Mouse (Mus musculus) lung, postnatal 36 days (tissue): ENCODE results near the gene Pgm1.

Experiments used
- DNase-seq: peaks from one replicate; pipeline ENCODE4 v3.0.0; 2022; ENCODE audit warnings: mixed read lengths

Gene Pgm1

DNA sequence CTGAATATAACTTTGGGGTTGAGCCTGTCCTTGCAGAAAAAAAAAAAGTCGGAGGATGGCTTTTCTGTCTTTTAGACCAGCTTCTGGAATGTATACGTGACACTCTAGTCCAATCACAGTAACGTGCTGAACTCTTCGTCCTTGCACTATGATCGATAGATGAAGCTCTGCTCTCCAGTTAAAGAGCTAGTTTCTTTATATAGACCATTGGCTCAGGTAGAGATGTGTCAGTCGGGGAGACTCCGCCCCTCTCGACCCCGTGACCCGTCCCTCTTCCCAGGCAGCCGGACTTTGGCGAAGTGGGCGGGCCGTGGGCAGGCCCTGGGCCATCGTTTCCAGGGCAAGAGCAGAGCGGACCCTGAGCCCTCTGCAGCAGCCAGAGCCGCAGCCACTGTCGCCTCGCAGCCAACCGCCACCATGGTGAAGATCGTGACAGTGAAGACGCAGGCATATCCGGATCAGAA, at the start of gene Pgm1:
Pgm1 (plus strand) TSS at position 266 of the 464 bp plus-strand sequence.
- DNase-seq = peak; percentile 94

DNA sequence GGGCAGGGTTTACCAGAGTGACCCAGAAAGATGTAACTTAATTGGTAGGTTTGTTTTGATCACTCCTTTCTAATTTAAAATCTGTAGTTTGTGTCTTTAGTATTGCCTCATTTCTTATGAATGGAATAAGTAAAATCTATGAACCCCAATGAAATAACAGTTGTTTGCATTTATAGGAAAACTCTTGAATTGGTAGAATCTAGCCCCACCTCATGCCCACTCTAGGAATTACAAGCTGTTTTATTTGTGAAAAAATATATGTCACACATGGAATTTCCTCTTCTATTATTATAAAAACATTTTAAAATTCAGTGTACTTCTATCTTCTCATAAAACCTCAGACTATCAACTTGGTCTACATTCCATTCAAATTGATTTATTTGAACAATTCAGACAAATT, 47.3 kb upstream of the Pgm1 start:
- peak; percentile 58 for DNase-seq

DNA sequence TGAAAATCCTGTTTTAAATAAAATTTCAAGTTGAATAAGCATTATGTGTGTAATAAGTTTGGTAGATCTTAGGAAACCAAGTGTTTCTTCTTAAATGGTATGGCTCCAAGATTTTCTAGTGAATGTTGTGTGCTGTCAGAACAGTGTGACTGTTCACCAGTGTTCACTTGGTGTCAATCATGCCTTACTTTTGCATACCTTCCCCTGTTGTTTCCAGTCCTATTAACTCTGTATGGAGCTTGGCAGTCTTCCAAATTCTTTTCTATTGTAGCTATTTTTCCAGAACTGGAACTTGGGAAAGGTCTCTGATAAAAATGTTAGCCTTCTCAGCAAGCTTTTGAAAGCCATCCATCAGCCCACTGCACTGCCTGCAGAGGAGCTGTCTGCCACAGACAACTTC, 46.8 kb upstream of the Pgm1 start:
- no peak for DNase-seq

DNA sequence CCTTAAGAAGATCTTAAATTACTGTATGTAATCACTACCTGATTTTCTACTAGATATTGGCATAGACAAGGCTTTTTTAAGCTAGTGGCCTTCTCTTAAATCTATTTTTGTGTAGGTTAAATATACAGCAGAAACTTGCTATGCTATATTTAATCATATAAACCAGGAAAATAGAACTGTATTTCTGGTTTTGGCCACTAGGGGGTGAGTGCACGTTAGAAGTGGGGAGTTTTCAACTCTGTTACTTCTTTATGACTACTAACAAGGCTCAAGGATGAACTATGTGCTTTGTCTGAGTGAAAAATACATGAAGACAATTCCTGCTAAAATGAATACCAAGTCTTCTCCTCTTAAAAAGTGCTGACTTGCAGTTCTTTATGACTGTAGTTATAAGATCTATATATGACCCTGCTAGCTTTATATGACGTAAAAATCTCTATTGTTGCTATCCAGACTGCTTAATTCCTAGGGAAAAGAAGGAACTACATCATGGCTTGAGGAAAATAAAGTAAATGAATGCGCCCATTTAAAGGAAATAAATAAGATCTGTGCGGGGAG, 15.2 kb upstream of the Pgm1 start:
- DNase-seq = peak; percentile 52

DNA sequence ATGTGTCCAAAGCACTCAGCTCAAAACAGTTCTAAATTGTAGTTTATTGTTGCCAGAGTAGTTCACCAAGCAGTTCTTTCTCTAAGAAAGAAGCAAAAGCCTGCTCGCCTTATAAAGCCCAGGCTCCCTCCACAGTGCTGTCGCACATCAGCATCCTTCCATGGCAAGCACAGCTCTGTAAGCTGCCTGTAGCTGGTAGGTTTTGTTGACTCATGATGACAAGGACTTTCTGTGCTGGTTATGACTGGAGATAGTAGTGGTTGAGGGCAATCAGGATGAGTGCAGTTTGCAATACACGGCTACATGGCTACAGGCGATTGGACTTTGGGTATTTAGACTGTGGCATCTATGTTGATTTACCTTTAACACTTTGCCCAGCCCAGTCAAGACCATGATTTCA, 2.8 kb upstream of the Pgm1 start:
- DNase-seq = no peak

GRCm38 (mm10) chr4:99928521-99928920, 693 bp upstream of the Pgm1 start:
- no peak for DNase-seq

DNA sequence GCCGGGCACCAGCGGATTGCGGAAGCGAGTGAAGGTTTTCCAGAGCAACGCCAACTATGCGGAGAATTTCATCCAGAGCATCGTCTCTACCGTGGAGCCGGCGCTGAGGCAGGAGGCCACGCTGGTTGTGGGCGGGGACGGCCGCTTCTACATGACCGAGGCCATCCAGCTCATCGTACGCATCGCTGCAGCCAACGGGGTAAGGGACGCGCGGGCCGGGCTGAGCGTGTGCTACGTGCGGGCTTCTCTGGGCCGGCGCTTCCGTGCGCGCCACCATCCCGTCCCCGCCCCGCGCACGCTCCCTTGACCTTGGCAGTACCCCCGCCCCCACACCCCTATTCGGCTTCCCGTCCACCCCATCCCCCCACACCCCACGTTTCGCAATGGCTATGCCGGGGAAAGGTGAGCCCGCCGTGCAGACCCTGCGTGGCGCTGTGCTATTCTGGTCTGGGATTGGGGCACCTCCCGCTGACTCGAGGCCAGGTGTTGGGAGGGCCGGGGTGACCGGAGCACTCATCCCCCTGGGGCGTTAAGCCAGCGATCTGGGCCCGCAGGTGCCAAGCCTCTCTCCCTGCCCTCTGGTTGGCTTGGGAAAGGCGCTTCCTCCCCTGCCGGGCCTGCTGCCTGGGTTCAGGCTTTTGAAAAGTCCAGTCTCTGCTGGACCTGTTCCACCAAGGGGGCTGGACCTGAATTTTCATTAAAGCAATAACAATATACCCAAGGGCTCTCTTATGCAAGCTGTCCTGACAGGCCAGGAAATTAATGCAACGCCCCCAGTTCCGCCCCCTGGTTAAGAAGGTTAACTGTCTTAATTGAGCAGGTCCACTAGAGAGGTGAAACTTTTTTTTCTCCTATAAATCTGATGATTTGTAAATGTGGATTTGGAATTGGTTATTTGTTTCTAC, 651 bp downstream of the Pgm1 start, which contains the start of gene Itgb3bp:
Itgb3bp (minus strand) TSS at position 201 of the 905 bp plus-strand sequence.
- peak; percentile 74 for DNase-seq

- peak; percentile 72 for DNase-seq
Observed at GRCm38 (mm10) chr4:99930518-99931239, 1.5 kb downstream of the Pgm1 start.

DNA sequence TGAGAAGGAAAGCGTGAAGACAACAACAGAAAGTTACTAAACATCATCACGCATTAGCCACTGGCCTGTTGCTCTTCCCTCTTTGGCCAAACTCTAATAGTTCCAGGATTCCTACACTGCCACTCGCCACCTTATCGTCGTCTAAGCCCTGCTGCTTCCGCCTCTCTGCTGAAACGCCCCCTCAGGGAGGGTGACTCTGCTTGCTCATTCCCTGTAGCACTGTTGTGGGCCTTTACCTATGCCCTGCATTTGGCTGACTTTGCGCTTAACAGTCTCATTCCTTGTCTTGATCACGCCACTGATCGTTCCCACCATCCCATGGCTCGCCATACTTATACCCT, 2.0 kb downstream of the Pgm1 start:
- DNase-seq = no peak

DNA sequence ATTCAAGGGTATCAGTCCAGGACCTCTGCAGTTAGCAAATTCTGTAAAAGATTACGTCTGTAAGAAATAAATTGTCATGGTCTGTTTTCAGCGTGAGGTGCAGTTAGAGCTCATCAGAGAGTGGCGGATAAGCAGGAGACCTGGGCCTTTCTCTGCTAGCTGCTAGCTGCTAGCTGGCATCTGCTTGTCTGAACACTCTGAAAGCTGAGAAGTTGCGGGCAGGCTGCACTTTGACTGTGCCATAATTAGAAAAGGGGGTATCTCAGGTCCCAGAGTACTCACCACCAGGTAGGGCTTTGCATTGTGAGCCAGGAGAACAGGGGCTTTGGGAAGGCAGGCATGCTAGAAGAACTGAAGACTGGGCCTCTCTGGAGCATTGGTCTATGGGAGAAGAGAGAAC, 2.6 kb downstream of the Pgm1 start:
- DNase-seq = no peak

GRCm38 (mm10) chr4:99934859-99935258, 5.6 kb downstream of the Pgm1 start:
- DNase-seq = peak; percentile 53

DNA sequence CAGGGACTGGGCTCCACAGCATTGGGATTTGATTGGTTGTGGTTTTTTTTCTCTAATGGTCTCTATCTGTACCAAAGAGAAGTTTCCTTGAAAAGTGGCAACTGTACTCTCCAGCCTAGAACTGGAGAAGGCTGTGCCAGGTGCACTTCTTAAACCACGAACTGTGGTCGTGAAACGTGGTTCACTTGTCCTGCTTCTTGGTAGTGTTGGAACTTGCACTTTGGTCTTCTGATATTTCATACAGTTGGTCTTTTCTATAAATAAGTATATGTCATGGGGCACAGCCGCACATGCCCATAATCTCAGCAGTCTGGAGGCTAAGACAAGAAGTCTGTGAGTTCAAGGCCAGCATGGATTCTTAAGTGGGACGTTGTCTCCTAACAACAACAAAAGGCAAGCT, 7.1 kb downstream of the Pgm1 start:
- DNase-seq = no peak

DNA sequence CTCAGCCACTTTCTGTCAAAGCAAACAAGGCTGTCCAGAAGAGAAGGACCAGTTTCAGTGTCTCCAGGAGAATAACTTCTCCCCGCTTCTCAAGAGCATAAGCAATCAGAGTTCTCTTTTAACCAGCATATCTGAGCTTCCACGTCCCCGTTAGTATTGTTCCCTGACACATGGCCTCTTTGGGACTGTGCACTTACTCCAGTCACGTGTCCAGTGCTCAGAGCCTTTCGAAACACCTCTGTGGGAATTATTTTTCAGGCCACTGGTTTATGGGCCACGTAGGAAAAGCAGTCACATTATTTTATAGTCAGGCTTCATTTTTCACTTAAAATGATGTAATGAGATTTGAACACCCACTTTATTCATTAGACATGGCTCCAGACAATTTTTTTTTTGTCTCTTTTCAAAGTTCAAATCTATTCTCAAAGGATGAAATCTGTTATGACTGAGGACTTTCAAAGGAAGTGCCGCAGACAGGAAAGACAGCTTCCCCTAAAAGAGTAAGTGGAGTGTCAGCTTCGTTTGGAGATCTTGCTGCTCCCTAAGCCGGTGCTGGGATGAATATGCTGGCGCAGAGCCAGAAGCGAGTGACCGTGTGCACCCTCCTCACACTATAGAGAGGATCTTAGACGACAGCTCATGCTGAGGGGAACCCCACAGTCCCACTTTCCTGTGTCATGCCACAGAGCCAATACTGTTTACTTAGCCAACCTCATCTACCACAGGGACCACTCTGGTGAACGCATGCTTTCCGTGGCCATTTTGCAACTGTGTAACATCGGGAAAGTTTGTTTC, 10.7 kb downstream of the Pgm1 start:
- peak; percentile 69 for DNase-seq

- peak; percentile 81 for DNase-seq
Observed at GRCm38 (mm10) chr4:99941655-99942414, 12.6 kb downstream of the Pgm1 start.

DNA sequence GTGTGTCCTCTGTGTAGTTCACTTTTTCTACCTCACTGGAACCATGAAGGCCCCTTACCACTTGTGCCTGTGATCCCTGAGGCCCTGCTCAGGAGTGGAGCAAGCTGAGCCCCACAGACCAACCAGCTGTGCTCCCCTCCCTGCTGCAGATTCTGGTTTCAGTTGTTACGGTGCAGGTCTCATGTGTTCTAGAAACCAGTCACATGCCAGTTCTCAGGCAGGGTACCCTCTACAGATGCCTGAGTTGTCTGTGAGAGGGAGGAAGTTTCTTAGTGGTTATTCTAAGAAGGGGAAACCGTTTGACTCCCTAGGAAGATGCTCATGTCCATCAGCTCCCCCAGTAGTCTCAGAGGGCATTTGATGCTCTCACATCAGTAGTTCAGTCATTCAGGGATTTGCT, 15.4 kb downstream of the Pgm1 start:
- DNase-seq = no peak

DNA sequence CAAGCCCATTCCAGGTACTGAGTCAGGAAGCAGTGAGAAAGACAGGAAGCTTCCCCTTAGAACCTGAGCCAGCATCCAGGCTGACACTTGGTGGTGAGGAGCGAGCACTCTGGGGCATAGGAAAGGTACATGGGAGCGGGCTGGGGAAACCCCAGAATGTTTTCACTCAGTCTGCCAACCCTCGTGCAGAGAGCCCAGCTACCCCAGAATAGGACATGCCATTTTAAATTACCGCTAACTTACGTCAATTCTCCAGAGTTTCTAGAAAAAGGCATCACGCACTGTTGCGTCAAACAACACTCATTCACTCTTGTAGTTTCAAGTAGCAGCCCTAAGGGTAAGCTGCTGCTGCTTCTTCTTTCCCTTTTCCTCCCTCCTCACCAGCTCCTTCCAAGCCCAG, 15.8 kb downstream of the Pgm1 start:
- DNase-seq = no peak

GRCm38 (mm10) chr4:99946516-99946915, 17.3 kb downstream of the Pgm1 start:
- DNase-seq = no peak

DNA sequence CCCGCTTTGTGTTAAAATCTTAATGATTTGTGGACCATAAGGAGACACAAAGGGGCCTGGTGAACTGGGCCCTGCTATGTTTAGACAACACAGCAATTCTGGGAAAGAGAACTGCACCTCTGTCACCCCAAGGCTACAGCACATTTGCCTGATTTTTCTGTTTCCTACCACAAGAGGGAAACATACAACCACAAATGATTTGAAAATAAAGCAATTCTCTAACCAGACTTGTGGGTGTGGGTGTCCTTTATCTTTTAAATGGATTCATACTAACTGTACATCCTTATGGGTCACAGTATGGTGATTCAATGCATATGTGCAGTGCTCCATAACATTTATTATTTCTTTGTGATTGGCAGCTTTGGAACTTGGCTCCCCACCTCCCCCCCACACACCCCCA, 18.0 kb downstream of the Pgm1 start:
- peak; percentile 38 for DNase-seq

GRCm38 (mm10) chr4:99947896-99948295, 18.7 kb downstream of the Pgm1 start:
- no peak for DNase-seq

- no peak for DNase-seq
Observed at GRCm38 (mm10) chr4:99953904-99954303, 24.7 kb downstream of the Pgm1 start.

DNA sequence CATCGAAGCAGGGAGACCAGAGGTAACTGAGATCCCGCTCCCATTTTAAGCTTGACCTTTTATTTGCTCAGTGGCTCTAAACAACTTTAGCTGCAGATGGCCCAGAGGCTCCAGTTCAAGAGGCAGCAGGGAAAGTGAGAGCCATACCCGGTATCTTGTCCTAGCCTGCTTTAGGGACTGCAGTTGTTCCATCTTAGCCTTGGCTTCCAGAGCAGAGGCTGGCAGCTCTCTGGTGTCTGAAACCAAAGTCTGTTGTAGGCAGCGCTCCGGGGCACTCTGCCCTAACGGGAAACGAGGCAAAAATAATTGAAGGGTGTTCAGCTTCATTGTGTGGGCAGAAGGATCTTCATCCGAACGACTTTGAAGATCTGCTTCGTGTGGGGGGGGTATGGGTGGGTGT, 26.2 kb downstream of the Pgm1 start:
- DNase-seq = no peak

- no peak for DNase-seq
Observed at GRCm38 (mm10) chr4:99957186-99957585, 28.0 kb downstream of the Pgm1 start.
